Mouse (Mus musculus) heart, embryonic 13.5 days (tissue): Measurements from ENCODE around the gene Orai1. TPM values are rescaled to one million over a fixed set of nuclear protein-coding genes. Genes with fewer than 3 reads are reported as not detected.

Experiments
- ATAC-seq: fragments of 200-750 bp; cut with Nextera tagmentation; 2 replicates; pipeline ENCODE4 v1.8.0; 2017; ENCODE audit warnings: moderate TSS enrichment; ENCODE audit not compliant: insufficient number of reproducible peaks, low FRiP score, low TSS enrichment; ENCODE audit errors: extremely low read depth
- H3K27ac ChIP-seq: fragments of 300-500 bp; sonication (generic); replicated peaks from 2 replicates; pipeline ENCODE4 v1.5.1; 2015; ENCODE audit warnings: moderate library complexity, mild to moderate bottlenecking, inconsistent platforms
- H3K27me3 ChIP-seq: fragments of 300-500 bp; sonication (generic); replicated peaks from 2 replicates; pipeline ENCODE4 v1.6.1; 2015; ENCODE audit warnings: mild to moderate bottlenecking, inconsistent platforms
- H3K36me3 ChIP-seq: fragments of 300-500 bp; sonication (generic); 2 replicates; pipeline ENCODE4 v1.6.1; 2015; ENCODE audit warnings: mild to moderate bottlenecking, inconsistent platforms
- H3K4me1 ChIP-seq: fragments of 300-500 bp; sonication (generic); 2 replicates; pipeline ENCODE4 v1.6.1; 2015; ENCODE audit warnings: inconsistent platforms
- H3K4me2 ChIP-seq: fragments of 300-500 bp; sonication (generic); 2 replicates; pipeline ENCODE4 v1.6.1; 2015; ENCODE audit warnings: inconsistent platforms, mild to moderate bottlenecking, moderate library complexity
- H3K4me3 ChIP-seq: fragments of 300-500 bp; sonication (generic); 2 replicates; pipeline ENCODE4 v1.5.1; 2015; ENCODE audit warnings: moderate library complexity, mild to moderate bottlenecking, inconsistent platforms
- H3K9ac ChIP-seq: fragments of 300-500 bp; sonication (generic); 2 replicates; pipeline ENCODE4 v1.6.1; 2015; ENCODE audit warnings: inconsistent platforms, mild to moderate bottlenecking, moderate library complexity
- H3K9me3 ChIP-seq: fragments of 300-500 bp; sonication (generic); 2 replicates; pipeline ENCODE4 v1.6.1; 2016; ENCODE audit warnings: inconsistent platforms
- WGBS: fragments of 180-500 bp; shearing (Covaris S2); methylation state at CpG from one replicate; pipeline ENCODE4 v1.1.7; 2015; ENCODE audit warnings: mixed read lengths; 5-methylcytosine and 5-hydroxymethylcytosine counted together
- polyA plus RNA-seq: library from polyadenylated mRNA; unstranded; fragments of >200 nt; fragmentation: Nextera tagmentation; extraction: Ambion mirVana; gene quantifications from 2 replicates; pipeline ENCODE4 v1.2.1, GENCODE M21; 2015

Gene Orai1
- polyA plus RNA-seq, 1 experiment from 2014 or later: 19.1 TPM

GRCm38 (mm10) chr5:123035089-123035488, 20.2 kb downstream of the Orai1 start:
- H3K4me3 ChIP-seq: no peak overlapping the region
- H3K9me3 ChIP-seq: no peaks in the 10 kb centered on the region
- WGBS: 80% methylated on average over 4 of the region's 4 CpGs
- no peaks in the 10 kb centered on the region for H3K27me3 ChIP-seq
- peaks cover 19% of the 10 kb centered on the region for H3K4me1 ChIP-seq
- peaks cover 25% of the 10 kb centered on the region for H3K36me3 ChIP-seq
- ATAC-seq: no peak
- H3K27ac ChIP-seq: 0 out of 2 replicates have a peak overlapping the region, but pooled peaks have one; percentile 15
- H3K9ac ChIP-seq: no peak overlapping the region
- H3K4me2 ChIP-seq: no peak overlapping the region

- Histone ChIP-seq H3K4me3 (no peak overlapping the region), H3K9me3 (no peaks in the 10 kb centered on the region), H3K9ac (no peak overlapping the region), H3K36me3 (peaks cover 20% of the 10 kb centered on the region), H3K27ac (0 out of 2 replicates have a peak overlapping the region, but pooled peaks have one; percentile 15), H3K4me1 (peaks cover 19% of the 10 kb centered on the region), H3K4me2 (no peak overlapping the region), H3K27me3 (no peaks in the 10 kb centered on the region)
- WGBS: 31% methylated on average over 6 of the region's 6 CpGs
- ATAC-seq: no peak
Observed at GRCm38 (mm10) chr5:123035564-123035963, 20.7 kb downstream of the Orai1 start.

GRCm38 (mm10) chr5:123038115-123038514, 23.2 kb downstream of the Orai1 start:
- no peak for ATAC-seq
- no peaks in the 10 kb centered on the region for H3K36me3 ChIP-seq
- H3K27me3 ChIP-seq: no peaks in the 10 kb centered on the region
- no peak overlapping the region for H3K27ac ChIP-seq
- H3K9me3 ChIP-seq: no peaks in the 10 kb centered on the region
- H3K4me1 ChIP-seq: peaks cover 19% of the 10 kb centered on the region
- H3K9ac ChIP-seq: no peak overlapping the region
- no peak overlapping the region for H3K4me2 ChIP-seq
- WGBS: 71% methylated on average over 5 of the region's 5 CpGs
- H3K4me3 ChIP-seq: no peak overlapping the region

GRCm38 (mm10) chr5:123039120-123039752, 24.4 kb downstream of the Orai1 start:
- H3K4me2 ChIP-seq: peak overlapping the region; percentile 82
- 3% methylated on average over 25 of the region's 25 CpGs for WGBS
- H3K27me3 ChIP-seq: no peaks in the 10 kb centered on the region
- no peak overlapping the region; the same call in 1 of the 2 replicates for H3K27ac ChIP-seq
- peaks cover 19% of the 10 kb centered on the region for H3K4me1 ChIP-seq
- H3K36me3 ChIP-seq: no peaks in the 10 kb centered on the region
- H3K9me3 ChIP-seq: no peaks in the 10 kb centered on the region
- H3K4me3 ChIP-seq: peak overlapping the region; percentile 50
- H3K9ac ChIP-seq: peak overlapping the region; percentile 73
- ATAC-seq: peak; percentile 73

GRCm38 (mm10) chr5:123040796-123041195, 25.9 kb downstream of the Orai1 start:
- Histone ChIP-seq H3K9ac (peak overlapping the region; percentile 30; the same call in 1 of the 2 replicates), H3K36me3 (no peaks in the 10 kb centered on the region), H3K4me1 (peaks cover 17% of the 10 kb centered on the region), H3K4me2 (no peak overlapping the region), H3K27ac (peak overlapping the region; percentile 57), H3K4me3 (no peak overlapping the region), H3K9me3 (no peaks in the 10 kb centered on the region), H3K27me3 (no peaks in the 10 kb centered on the region)
- ATAC-seq: no peak
- WGBS: 34% methylated on average over 7 of the region's 7 CpGs

GRCm38 (mm10) chr5:123043856-123044255, 29.0 kb downstream of the Orai1 start:
- Histone ChIP-seq H3K27ac (no peak overlapping the region), H3K27me3 (no peaks in the 10 kb centered on the region), H3K9ac (no peak overlapping the region), H3K36me3 (no peaks in the 10 kb centered on the region), H3K4me2 (no peak overlapping the region), H3K4me3 (no peak overlapping the region), H3K9me3 (no peaks in the 10 kb centered on the region), H3K4me1 (peaks cover 15% of the 10 kb centered on the region)
- WGBS: 21% methylated on average over 7 of the region's 7 CpGs
- no peak for ATAC-seq

GRCm38 (mm10) chr5:123045561-123046295, 30.9 kb downstream of the Orai1 start:
- Histone ChIP-seq H3K9ac (no peak overlapping the region), H3K36me3 (no peaks in the 10 kb centered on the region), H3K9me3 (no peaks in the 10 kb centered on the region), H3K4me1 (peaks cover 15% of the 10 kb centered on the region), H3K27ac (0 out of 2 replicates have a peak overlapping the region, but pooled peaks have one; percentile 1), H3K4me3 (no peak overlapping the region), H3K4me2 (peak overlapping the region; percentile 40), H3K27me3 (no peaks in the 10 kb centered on the region)
- ATAC-seq: no peak
- WGBS: 22% methylated on average over 9 of the region's 9 CpGs

- Histone ChIP-seq H3K36me3 (no peaks in the 10 kb centered on the region), H3K9ac (no peak within 1 kb of the TSS), H3K4me2 (peak within 1 kb of the TSS; percentile 40), H3K27me3 (no peaks in the 10 kb centered on the region), H3K27ac (no peak within 1 kb of the TSS), H3K4me3 (no peak within 1 kb of the TSS), H3K9me3 (peaks cover 2% of the 10 kb centered on the region; the same call in 1 of the 2 replicates), H3K4me1 (peaks cover 15% of the 10 kb centered on the region)
- WGBS: 65% methylated on average over 3 of the region's 3 CpGs
- no peak for ATAC-seq
Observed at GRCm38 (mm10) chr5:123046916-123047315, 32.0 kb downstream of the Orai1 start, which contains the start of gene Morn3. TSS of gene Morn3 (minus strand) at chr5:123047016.

- Histone ChIP-seq H3K27ac (no peak overlapping the region), H3K4me1 (peaks cover 15% of the 10 kb centered on the region), H3K9me3 (peaks cover 2% of the 10 kb centered on the region; the same call in 1 of the 2 replicates), H3K4me3 (peak overlapping the region; percentile 34), H3K9ac (peak overlapping the region; percentile 72), H3K4me2 (peak overlapping the region; percentile 62), H3K27me3 (no peaks in the 10 kb centered on the region), H3K36me3 (no peaks in the 10 kb centered on the region)
- ATAC-seq: no peak
- 4% methylated on average over 12 of the region's 12 CpGs for WGBS
Observed at GRCm38 (mm10) chr5:123049271-123049670, 34.4 kb downstream of the Orai1 start.

- ATAC-seq: no peak
- peaks cover 2% of the 10 kb centered on the region; the same call in 1 of the 2 replicates for H3K9me3 ChIP-seq
- WGBS: 78% methylated on average over 9 of the region's 9 CpGs
Observed at GRCm38 (mm10) chr5:123050918-123051317, 36.0 kb downstream of the Orai1 start.

GRCm38 (mm10) chr5:123051736-123052135, 36.9 kb downstream of the Orai1 start:
- H3K9me3 ChIP-seq: peaks cover 2% of the 10 kb centered on the region; the same call in 1 of the 2 replicates
- no peaks in the 10 kb centered on the region for H3K36me3 ChIP-seq
- H3K9ac ChIP-seq: no peak overlapping the region
- no peak overlapping the region for H3K4me2 ChIP-seq
- peaks cover 8% of the 10 kb centered on the region for H3K4me1 ChIP-seq
- no peak overlapping the region for H3K27ac ChIP-seq
- H3K27me3 ChIP-seq: no peaks in the 10 kb centered on the region
- ATAC-seq: no peak
- 70% methylated on average over 5 of the region's 5 CpGs for WGBS
- no peak overlapping the region for H3K4me3 ChIP-seq

More at GRCm38 (mm10) chr5:123050918-123051317, 36.0 kb downstream of the Orai1 start:
- H3K4me2 ChIP-seq: no peak overlapping the region
- H3K4me1 ChIP-seq: peaks cover 8% of the 10 kb centered on the region
- H3K27ac ChIP-seq: no peak overlapping the region
- no peak overlapping the region for H3K4me3 ChIP-seq
- H3K36me3 ChIP-seq: no peaks in the 10 kb centered on the region
- H3K9ac ChIP-seq: no peak overlapping the region
- no peaks in the 10 kb centered on the region for H3K27me3 ChIP-seq
